Mouse (Mus musculus) hindbrain, embryonic 16.5 days (tissue): ENCODE measurements around the gene Hmbs. TPM values are rescaled to one million over a fixed set of nuclear protein-coding genes. Genes with fewer than 3 reads are reported as not detected.
"Not testable (repeated sequence)": the region's sequence is repeated elsewhere in the genome, so short reads cannot be mapped to it uniquely, and the experiment has no call there.

ENCODE experiments used
- ATAC-seq: fragments of 200-750 bp; cut with Nextera tagmentation; 2 replicates; pipeline ENCODE4 v1.8.0; 2017; ENCODE audit warnings: moderate TSS enrichment, moderate library complexity
- H3K27ac ChIP-seq: fragments of 300-500 bp; sonication (generic); 2 replicates; pipeline ENCODE4 v1.5.1; 2014; ENCODE audit warnings: low read depth, mild to moderate bottlenecking, control low read depth, low read length, moderate library complexity
- H3K27me3 ChIP-seq: fragments of 300-500 bp; sonication (generic); replicated peaks from 2 replicates; pipeline ENCODE4 v1.6.1; 2014; ENCODE audit warnings: low read length; ENCODE audit not compliant: control insufficient read depth, insufficient read depth
- H3K36me3 ChIP-seq: fragments of 300-500 bp; sonication (generic); 2 replicates; pipeline ENCODE4 v1.6.1; 2014; ENCODE audit warnings: mild to moderate bottlenecking, low read length, moderate library complexity, mixed read lengths; ENCODE audit not compliant: control insufficient read depth, insufficient read depth
- H3K4me1 ChIP-seq: fragments of 300-500 bp; sonication (generic); 2 replicates; pipeline ENCODE4 v1.6.1; 2014; ENCODE audit warnings: low read depth, low read length; ENCODE audit not compliant: control insufficient read depth, insufficient read depth
- H3K4me2 ChIP-seq: fragments of 300-500 bp; sonication (generic); 2 replicates; pipeline ENCODE4 v1.6.1; 2014; ENCODE audit warnings: mild to moderate bottlenecking, low read length, control low read depth, moderate library complexity
- H3K4me3 ChIP-seq: fragments of 300-500 bp; sonication (generic); 2 replicates; pipeline ENCODE4 v1.5.1; 2014; ENCODE audit warnings: mild to moderate bottlenecking, low read length, control low read depth, moderate library complexity
- H3K9ac ChIP-seq: fragments of 300-500 bp; sonication (generic); 2 replicates; pipeline ENCODE4 v1.6.1; 2014; ENCODE audit warnings: low read depth, mild to moderate bottlenecking, control low read depth, low read length, moderate library complexity
- H3K9me3 ChIP-seq: fragments of 300-500 bp; sonication (generic); 2 replicates; pipeline ENCODE4 v1.6.1; 2014; ENCODE audit warnings: mild to moderate bottlenecking, low read length, moderate library complexity; ENCODE audit not compliant: control insufficient read depth
- WGBS: fragments of 180-500 bp; shearing (Covaris S2); extraction: QIAGEN DNeasy Blood & Tissue Kit; methylation state at CpG from one replicate; pipeline ENCODE4 v1.1.7; 2014; 5-methylcytosine and 5-hydroxymethylcytosine counted together
- polyA plus RNA-seq: library from polyadenylated mRNA; unstranded; fragments of >200 nt; fragmentation: Nextera tagmentation; extraction: Ambion mirVana; gene quantifications from 2 replicates; pipeline ENCODE4 v1.2.1, GENCODE M21; 2015

Gene Hmbs
- polyA plus RNA-seq, 1 experiment from 2014 or later, result 67.4 TPM

- H3K4me2 ChIP-seq, result peak overlapping the region; percentile 86
- peaks cover 15% of the 10 kb centered on the region for H3K36me3 ChIP-seq
- H3K9me3 ChIP-seq, result no peaks in the 10 kb centered on the region
- no peak for ATAC-seq
- peaks cover 12% of the 10 kb centered on the region for H3K4me1 ChIP-seq
- 96% methylated on average over 5 of the region's 5 CpGs for WGBS
- H3K27ac ChIP-seq, result no peak overlapping the region
- peak overlapping the region; percentile 89 for H3K4me3 ChIP-seq
- H3K27me3 ChIP-seq, result no peaks in the 10 kb centered on the region
- peak overlapping the region; percentile 41; the same call in 1 of the 2 replicates for H3K9ac ChIP-seq
These were observed 16.1 kb downstream of the Hmbs start for GRCm38 (mm10) chr9:44327926-44328325.

GRCm38 (mm10) chr9:44327064-44327711 lies 16.8 kb downstream of the Hmbs start:
- peak; percentile 22 for ATAC-seq
- Histone ChIP-seq H3K4me2 (peak overlapping the region; percentile 86), H3K9ac (peak overlapping the region; percentile 91)

GRCm38 (mm10) chr9:44326371-44327063 lies 17.5 kb downstream of the Hmbs start:
- peak; percentile 97 for ATAC-seq
- Histone ChIP-seq H3K27ac (peak overlapping the region; percentile 85), H3K4me1 (peaks cover 12% of the 10 kb centered on the region), H3K9ac (peak overlapping the region; percentile 91), H3K9me3 (no peaks in the 10 kb centered on the region), H3K27me3 (no peaks in the 10 kb centered on the region), H3K4me2 (peak overlapping the region; percentile 86), H3K36me3 (peaks cover 4% of the 10 kb centered on the region; the same call in 1 of the 2 replicates), H3K4me3 (peak overlapping the region; percentile 89)
- under 1% methylated on average over 38 of the region's 38 CpGs for WGBS

More at GRCm38 (mm10) chr9:44327064-44327711, 16.8 kb downstream of the Hmbs start:
- peak overlapping the region; percentile 85 for H3K27ac ChIP-seq
- H3K36me3 ChIP-seq, result peaks cover 9% of the 10 kb centered on the region; the same call in 1 of the 2 replicates
- H3K27me3 ChIP-seq, result no peaks in the 10 kb centered on the region
- peak overlapping the region; percentile 89 for H3K4me3 ChIP-seq
- WGBS, result under 1% methylated on average over 22 of the region's 22 CpGs
- H3K4me1 ChIP-seq, result peaks cover 12% of the 10 kb centered on the region
- H3K9me3 ChIP-seq, result no peaks in the 10 kb centered on the region

- no peaks in the 10 kb centered on the region for H3K9me3 ChIP-seq
- WGBS, result 3% methylated on average over 12 of the region's 12 CpGs
- peak; percentile 67 for ATAC-seq
These were observed 18.2 kb downstream of the Hmbs start, which contains the start of gene Dpagt1 for GRCm38 (mm10) chr9:44325768-44326370. Gene Dpagt1, plus strand, starts transcription at chr9:44326019.

GRCm38 (mm10) chr9:44325032-44325767 lies 18.8 kb downstream of the Hmbs start:
- Histone ChIP-seq H3K4me3 (peak overlapping the region; percentile 89; the same call in 1 of the 2 replicates), H3K27ac (peak overlapping the region; percentile 85), H3K4me1 (peaks cover 17% of the 10 kb centered on the region), H3K9ac (peak overlapping the region; percentile 91), H3K4me2 (peak overlapping the region; percentile 86)
- H3K36me3 ChIP-seq, ATAC-seq, H3K27me3 ChIP-seq, H3K9me3 ChIP-seq: not testable (repeated sequence)
- 61% methylated on average over 7 of the region's 8 CpGs for WGBS

More at GRCm38 (mm10) chr9:44325768-44326370, 18.2 kb downstream of the Hmbs start, which contains the start of gene Dpagt1:
- H3K9ac ChIP-seq, result peak within 1 kb of the TSS; percentile 91
- H3K4me2 ChIP-seq, result peak within 1 kb of the TSS; percentile 86
- H3K36me3 ChIP-seq, result peaks cover 3% of the 10 kb centered on the region; the same call in 1 of the 2 replicates
- peak within 1 kb of the TSS; percentile 85 for H3K27ac ChIP-seq
- H3K4me1 ChIP-seq, result peaks cover 14% of the 10 kb centered on the region
- no peaks in the 10 kb centered on the region for H3K27me3 ChIP-seq
- H3K4me3 ChIP-seq, result peak within 1 kb of the TSS; percentile 89

GRCm38 (mm10) chr9:44324147-44324546 lies 19.9 kb downstream of the Hmbs start:
- H3K27ac ChIP-seq, result no peak overlapping the region
- 0 out of 2 replicates have a peak, but pooled peaks cover 3% of the 10 kb centered on the region for H3K36me3 ChIP-seq
- WGBS, result 83% methylated on average over 6 of the region's 6 CpGs
- H3K4me1 ChIP-seq, result peaks cover 17% of the 10 kb centered on the region
- no peak overlapping the region for H3K4me3 ChIP-seq
- no peak for ATAC-seq
- no peak overlapping the region for H3K9ac ChIP-seq
- H3K4me2 ChIP-seq, result no peak overlapping the region
- H3K27me3 ChIP-seq, result no peaks in the 10 kb centered on the region
- no peaks in the 10 kb centered on the region for H3K9me3 ChIP-seq

GRCm38 (mm10) chr9:44323656-44324055 lies 20.4 kb downstream of the Hmbs start:
- ATAC-seq, H3K9me3 ChIP-seq, H3K4me2 ChIP-seq, H3K36me3 ChIP-seq, H3K9ac ChIP-seq, H3K27me3 ChIP-seq, H3K4me3 ChIP-seq, H3K27ac ChIP-seq: not testable (repeated sequence)
- 83% methylated on average over 4 of the region's 4 CpGs for WGBS
- H3K4me1 ChIP-seq, result peaks cover 22% of the 10 kb centered on the region

GRCm38 (mm10) chr9:44320799-44321133 lies 23.3 kb downstream of the Hmbs start:
- Histone ChIP-seq H3K4me2 (peak overlapping the region; percentile 90), H3K27me3 (no peaks in the 10 kb centered on the region), H3K27ac (peak overlapping the region; percentile 70), H3K9ac (peak overlapping the region; percentile 59), H3K36me3 (peaks cover 2% of the 10 kb centered on the region; the same call in 1 of the 2 replicates), H3K4me1 (peaks cover 26% of the 10 kb centered on the region), H3K4me3 (peak overlapping the region; percentile 98), H3K9me3 (no peaks in the 10 kb centered on the region)
- WGBS, result 18% methylated on average over 6 of the region's 6 CpGs
- 0 out of 2 replicates have a peak, but pooled peaks have one; percentile 6 for ATAC-seq
